Mouse (Mus musculus) embryo, embryonic 9.5 days (tissue): ENCODE results near the gene Gabbr2.

Source experiments
- DNase-seq: peaks from one replicate; pipeline ENCODE4 v3.0.0-alpha.2; 2017; ENCODE audit errors: extremely low spot score

Gabbr2 gene

DNA sequence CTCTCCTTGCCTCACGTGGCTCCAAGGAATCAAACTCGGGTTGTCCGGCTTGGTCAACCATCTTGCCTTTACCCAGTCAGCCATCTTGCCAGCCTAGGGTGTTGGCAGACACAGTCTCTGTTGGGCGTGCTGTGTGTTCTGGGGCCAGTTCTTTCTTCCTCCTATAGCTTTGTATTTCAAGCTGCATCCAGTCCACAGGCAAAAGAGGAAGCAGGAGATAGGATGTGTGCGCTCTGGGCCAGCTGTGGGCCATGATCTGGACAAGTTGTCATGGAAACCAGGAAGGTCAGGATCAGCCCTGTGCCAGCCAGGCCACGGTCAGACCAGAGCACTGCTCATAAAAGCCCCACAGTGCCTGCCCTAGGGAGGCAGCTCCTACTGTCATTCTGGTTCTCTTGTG, 74.9 kb downstream of the Gabbr2 start:
- DNase-seq = no peak

DNA sequence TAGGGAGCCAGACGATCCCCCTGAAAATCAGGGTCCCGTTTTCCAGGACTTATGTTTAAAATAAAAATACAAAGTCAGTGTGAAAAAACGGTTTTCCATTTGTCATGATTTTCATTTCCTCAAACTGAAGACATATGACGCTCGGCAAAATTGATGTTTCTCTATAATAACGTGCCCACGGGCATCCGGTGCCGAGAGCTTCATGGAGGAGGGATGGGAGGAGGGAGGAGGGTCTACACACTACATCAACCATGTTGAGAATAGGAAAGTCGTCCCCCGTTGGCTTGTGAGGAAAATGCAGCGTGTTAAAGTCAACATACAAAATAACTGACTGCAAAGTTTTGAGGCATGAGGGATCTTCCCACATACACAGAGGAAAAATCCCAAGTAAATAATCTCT, 75.7 kb downstream of the Gabbr2 start:
- DNase-seq = no peak

DNA sequence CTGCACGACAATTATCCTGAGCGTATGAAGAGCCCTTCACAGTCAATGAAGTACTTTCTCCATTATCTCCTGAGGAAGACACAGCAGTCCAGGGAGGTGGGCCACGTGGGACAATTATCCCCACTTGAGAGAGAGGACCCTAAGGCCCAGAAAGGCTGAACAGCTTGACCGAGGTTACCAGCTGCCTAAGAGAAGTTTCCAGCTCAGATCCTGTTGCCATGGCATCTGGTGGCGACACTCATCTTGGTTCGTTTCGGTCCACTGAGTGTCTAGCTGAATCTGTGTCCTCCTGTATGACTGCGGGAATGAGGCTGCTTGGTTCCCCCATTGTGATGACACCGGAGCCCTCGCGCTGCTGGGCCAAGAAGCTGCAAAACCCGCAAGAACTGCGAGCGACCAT, 76.2 kb downstream of the Gabbr2 start:
- DNase-seq = no peak

DNA sequence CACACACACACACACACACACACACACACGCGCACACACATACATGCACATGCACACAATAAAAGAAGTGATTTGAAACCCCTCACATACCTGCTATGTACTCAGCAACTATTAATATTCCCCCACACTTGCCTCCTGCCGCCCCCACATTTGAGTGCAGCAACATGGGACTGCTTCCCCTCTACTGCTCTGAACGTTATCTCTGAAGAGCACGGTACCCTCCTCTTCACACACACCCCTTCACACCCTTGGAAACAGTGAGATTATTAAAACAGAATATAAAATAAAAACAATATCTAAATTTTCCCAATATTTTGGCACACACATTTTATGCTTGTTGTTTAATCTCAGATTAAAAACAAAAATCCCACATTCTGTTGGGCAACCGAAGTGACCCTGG, 77.1 kb downstream of the Gabbr2 start:
- DNase-seq = no peak

DNA sequence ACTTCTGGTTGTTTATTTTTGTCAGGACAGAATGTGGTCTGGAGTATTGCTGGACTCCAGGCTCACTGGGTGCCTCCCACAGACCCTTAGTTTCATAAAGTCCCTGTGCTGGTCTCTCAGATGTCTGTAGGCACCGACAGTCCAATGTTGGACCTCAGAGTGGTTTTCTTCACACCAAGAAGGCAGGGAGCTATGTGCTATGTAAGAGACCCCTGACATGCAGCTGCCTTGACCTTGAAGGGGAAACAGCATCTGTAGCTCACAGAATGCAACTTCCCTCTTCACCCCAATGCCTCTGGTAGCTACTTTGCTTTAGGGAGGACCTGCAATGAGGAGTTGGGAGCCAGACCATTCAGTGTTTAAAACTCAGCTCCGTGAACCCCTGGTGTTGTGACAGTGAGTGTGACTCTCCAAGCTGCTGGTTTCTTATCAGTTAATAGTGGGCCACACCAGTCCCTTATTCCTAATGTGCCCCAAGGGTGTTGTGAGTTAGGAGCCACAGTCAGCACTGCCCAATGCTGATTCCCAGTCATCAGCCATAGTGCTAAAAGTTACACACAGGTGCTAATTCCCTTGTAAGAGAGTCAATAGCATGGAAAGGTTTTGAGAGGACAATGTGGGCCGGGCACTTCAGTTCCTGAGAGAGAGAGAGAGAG, 85.5 kb downstream of the Gabbr2 start:
- DNase-seq = no peak

DNA sequence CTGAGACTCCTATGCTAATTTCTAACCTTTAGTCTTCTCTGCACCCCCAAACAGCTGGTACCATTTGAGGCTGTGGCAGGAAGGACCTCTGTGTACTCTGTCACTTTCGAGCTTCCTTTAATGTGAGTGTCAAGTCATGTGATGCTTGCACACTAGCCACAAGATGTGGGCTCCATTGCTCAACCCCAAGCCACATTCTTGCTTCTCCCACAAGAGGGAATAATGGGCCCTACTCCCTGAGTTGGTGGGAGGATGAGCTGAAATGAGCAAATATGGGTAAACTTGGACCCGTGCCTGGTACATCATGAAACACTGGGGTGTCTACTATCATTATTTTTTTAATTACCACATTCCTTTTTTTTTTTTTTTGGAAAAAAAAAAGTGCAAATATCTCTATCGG, 86.5 kb downstream of the Gabbr2 start:
- DNase-seq = no peak

DNA sequence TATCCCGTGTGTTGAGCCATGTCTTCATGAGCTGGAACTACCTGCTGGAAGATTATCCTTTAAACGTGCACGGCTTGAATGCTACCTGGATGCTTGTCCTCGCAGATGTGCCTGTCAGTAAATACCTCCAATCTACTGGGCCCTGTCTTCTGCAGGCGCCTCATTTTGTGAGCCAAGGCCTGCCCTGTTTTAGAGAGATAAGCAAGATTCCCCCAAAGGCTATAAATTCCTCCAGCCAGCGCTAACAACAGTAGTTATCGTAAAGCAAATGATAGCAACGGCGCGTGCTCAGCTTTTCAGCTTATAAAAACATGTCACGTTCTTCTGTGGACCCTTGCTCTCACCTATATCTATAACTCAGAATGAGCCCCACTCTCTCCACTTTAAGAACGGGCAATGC, 87.5 kb downstream of the Gabbr2 start:
- DNase-seq = no peak

DNA sequence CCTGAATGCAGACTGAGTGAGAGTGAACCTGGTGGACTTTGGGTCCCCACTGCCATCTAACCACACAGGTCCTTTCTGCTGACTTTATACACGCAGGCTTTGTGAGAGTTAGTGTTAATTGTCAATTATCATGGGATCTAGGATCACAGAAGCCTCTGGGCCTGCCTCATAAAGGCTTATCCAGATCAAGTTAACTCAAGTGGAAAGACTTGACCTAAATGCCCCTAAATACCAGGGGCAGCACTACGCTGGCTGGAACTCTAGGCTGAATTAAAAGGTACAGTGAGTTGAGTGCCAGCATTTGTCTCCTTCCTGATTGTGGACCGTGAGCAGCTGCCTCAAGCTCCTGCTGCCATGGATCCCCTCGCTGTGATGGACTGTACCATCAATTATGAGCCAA, 93.1 kb downstream of the Gabbr2 start:
- no peak for DNase-seq

DNA sequence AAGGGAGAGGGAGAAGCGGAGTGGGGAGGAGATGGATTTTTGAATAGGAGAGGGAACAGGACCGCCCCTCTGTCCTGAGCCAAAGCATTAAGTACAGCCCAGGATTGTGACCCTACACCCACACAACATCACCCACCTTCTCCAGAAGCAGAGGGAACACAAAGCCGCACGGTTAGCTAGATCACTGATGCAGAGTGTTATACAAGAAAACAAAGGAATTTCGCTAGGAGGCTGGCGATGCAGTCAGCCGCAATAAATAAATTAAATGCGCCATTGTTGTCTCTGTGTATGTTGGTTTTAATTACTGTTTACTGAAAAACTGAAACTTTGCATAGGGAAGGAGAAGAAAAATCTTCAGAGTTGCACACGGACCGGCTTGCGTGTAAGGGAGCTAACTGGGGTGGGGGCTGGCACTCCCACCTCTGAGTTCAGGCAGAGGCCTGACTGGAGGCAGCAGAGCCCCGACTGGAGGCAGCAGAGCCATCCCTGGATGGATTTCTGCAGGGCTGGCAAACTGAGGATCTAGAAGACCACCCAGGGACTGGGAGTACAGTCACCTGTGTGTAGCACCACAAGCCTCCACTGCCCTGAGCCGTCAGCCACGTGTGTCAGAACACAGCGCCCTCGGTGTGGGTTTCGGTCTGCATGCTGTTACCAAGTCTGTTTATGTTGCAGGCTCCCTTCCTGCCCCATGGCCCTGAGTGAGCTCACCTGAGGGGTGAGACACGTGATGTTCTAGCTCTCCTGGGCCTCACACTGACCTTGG, 93.9 kb downstream of the Gabbr2 start:
- no peak for DNase-seq

DNA sequence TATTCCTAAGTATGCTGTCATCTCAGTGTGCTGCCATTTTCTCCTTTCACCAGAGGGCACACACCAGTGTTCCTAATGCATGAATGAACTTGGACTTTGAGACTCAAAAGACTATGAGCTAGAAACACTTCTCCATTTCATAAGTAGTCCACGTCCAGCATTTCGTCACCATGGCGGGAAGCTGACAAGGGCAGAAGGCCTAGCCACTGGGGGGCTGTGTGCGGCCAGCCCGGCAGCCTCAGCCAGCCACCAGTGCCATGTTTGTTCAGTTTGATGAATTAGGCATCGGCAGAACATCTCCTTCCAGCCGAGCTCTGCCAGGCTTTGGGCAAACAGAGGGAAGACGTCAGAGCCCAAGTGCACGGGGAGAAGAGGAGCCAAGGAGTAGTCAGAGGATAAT, 97.5 kb downstream of the Gabbr2 start:
- no peak for DNase-seq

DNA sequence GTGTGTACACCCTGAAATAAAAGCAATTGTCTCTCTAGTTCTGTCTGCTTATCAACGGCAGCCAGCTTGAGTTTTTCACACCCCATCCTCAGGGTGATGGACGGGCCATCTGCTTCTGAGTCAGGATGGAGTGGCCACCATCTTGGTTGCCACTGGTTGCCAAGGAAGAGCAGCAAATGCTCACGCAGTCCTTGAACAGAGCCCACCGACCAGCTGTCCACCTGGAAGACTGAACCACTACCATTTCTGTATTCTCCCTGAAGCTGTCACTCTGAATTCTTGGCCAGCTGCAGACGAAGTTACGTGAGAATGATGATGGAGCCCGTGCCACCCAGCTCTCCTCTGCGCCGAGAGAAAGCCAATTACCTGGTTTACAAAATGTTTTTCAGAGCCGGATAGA, 102.5 kb downstream of the Gabbr2 start:
- DNase-seq = no peak

DNA sequence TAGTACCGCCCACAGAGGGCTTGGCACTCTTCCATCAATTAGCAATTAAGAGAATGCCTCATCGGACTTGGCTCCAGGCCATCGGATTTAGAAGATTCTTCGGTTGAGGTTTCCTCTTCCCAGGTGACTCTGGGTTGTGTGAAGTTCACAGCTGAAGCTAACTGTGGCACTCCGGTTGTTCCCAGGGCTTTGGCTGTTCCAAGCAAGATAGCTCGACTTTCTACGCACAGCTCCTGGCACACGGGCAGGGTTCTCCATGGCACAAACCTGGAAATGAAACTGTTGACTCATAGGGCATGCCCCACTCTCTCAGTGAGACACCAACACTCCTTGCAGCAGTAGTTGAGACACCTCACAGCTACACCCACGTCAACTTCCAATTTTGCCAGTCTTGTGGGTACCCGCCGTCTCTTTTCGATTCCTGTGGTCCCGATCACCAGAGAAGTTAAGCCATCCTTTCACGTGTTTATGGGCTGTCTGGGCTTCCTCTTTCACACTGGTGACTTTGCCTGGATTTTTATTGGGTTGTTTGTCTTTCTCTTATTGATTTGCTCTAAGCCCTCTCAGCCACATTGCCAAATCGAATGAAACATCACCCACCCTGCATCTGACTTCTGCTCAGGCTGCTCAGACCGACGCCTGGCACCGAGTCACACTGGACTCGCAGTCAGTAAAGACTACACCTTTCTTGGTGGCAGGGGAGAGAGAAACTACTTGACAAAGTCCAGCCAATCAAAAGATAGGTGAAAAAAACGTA, 105.9 kb downstream of the Gabbr2 start:
- no peak for DNase-seq

DNA sequence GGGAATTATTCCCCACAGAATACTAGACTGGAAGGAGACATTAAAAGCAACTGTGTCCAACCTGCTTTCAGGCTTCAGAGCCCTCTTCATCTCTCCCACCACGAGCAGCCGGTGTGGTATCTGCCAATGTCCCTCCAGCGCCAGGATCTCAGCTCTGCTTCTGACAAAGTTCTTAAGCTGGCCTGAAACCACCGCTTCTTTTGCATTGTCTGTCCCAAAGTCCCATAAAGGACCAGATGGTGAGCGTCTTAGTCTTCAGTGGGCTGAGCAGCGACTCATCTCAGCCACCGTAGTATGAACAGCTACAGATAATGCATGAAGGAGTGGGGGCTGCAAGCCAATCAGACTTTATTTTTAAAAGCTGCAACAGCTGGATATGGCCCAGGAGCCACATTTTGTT, 107.5 kb downstream of the Gabbr2 start:
- no peak for DNase-seq

DNA sequence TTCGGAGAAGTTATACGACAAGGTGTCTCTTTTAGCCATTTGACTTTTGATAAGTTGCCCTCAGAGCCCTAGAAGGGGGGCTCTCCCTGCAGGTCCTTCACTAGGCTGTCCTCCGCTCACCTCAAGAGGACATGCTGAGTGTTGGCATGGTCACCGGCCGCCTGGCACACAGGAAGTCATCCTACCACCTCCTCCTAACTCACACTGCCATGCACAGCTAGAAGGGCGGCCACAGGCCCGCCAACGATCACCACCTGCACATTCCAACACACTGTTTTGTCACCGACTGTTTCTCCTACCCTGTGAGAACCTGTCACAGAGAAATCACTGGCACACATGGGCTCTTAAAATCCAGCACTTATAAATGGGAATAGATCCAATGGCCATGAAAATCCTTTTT, 108.1 kb downstream of the Gabbr2 start:
- no peak for DNase-seq

DNA sequence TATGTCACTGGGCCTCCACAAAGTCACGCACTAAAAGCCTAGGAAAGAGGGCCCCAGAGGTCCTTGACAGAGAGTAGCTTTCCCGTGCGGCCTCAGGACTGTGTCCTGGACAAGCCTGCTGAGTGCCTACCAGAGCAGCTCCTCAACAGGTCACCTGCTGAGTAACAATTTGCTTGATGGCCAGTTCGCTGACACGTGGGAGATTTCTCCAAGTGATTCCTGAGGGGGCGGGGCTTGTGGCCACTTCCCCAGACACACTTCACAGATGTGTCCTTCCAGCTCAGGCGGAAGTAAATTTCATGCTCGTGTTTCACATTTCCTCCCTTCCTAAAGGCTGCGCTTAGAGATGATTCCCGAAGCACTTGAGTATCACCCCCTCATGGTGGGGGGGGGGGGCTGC, 108.6 kb downstream of the Gabbr2 start:
- peak; percentile 15 for DNase-seq

DNA sequence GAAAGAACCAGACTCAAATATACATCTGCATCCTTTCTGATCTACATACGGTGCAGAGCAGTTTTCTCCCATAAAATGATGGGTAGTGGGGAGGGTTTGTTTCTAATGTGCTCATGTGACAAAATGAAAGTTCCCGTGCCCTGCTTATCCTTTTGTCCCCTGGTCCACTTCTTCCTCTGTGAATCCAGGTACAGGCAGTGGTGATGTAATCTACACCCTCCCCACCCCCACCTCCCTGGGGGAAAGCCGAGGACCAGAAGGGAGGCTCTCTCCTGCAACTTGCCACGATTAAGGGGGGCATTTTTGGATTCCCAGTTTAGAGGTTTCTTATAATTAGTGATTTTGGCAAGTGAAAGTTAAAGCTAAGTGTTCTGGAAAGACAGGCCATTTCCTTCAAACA, 110.4 kb downstream of the Gabbr2 start:
- DNase-seq = no peak

DNA sequence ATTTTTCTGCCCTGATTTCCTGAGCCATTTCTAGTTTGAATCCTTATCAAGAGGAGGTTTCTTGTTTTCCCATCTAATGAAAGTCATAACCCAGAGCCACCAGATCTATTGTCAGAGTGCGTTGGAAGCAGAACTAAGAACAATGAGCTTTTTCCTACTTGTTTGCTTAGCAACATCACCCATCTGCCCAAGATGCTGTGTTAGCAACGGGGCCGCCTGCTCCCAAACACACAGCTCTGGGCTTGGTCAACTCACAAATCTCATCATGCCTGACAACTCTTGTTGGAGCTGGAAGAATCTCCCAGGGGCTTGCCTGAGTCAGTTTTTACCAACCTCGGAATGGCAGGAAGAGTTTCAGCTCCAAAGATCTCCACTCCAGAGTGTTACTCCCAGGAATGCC, 111.7 kb downstream of the Gabbr2 start:
- DNase-seq = no peak

DNA sequence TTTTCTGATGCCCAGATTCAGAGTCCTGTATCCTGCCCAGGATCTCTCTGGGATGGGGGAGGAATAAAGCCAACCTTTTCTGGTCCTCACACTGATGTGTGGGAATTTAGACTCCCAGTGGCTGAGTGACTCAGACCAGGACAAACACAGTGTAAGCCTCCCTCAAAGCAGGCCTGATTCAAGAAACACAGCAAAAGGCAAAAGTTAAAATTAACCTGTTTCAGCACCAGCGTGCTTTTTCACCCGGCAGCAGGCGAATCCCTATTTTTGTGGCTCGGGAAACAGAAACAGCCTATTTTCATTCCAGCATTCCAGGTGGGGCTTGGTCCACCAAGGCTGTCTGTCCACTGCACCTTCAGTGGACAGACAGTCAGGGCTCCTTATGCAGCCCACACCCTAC, 118.9 kb downstream of the Gabbr2 start:
- no peak for DNase-seq

DNA sequence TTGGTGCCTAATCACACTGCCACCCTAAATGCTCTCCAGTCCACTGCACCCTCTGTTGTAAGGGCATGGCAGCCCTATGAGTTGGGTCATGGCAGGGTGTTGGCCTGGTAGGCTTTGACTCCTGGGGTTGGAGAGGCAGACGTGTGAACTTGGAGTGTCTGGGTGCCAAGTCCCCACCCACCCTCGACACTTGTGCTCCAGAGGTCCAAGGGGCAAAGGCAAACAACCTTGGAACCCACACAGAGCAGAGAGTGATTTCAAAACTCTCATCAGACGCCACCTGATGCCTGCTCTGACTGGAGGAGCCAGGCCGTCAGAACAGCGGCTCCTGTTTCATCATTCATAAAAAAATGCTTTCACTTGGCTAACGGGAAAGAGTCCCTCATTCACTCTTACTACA, 121.5 kb downstream of the Gabbr2 start:
- no peak for DNase-seq

DNA sequence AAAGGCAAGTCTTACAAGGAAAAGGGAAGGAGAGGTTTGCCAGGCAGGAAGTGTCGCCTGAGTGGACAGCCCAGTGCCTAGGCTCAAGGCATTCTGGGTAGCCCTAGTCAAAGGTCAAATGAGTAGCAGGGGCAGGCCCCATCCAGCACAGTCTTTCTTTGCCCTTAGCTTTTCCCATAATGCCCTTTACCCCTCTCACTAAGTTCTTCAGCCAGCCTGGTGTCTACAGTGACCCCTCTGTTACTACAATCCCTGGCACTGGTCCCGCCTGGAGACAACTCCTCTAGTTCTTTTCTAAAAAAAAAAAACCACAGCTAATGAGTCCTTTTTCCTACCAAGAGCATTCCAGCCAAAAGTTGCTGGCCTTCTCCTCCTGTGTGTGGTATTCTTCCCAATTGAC, 122.3 kb downstream of the Gabbr2 start:
- no peak for DNase-seq

DNA sequence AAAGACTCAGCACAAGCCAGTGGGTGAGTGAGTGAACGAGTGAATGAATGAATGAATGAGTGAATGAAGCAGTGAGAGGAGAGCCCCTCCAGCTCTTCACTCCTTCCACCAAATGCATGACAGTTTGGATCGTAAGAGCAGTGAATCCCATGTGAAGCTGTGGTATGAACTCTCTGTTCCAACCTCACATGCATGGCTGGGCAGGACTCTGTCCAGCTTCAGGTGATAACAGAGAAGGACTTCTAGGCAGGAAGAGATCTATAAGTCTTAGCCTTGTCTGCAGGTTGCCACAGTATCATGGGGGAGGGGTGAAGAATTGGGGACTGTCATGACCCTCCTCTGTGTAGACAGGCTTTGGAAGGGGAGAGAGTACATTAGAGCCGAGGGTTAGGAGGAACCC, 122.8 kb downstream of the Gabbr2 start:
- DNase-seq = no peak

DNA sequence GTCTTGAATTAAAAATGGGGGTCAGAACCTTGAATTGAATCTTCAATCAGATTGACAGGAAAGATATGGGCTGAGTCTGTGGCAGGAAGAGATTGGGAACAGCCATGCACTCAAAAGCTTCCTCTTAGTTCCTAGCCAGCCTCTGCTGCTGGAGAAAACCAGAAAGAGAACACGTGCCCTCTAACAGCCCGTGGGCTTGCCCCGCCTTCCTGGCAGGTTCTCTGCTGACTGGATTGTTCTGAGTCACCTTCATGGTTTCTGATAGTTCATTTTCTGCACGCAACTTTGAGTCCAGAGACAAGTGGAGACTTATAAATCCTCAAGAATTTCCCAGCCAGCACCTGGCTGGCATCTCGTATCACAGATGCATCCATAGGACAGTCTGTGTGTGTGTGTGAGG, 123.5 kb downstream of the Gabbr2 start:
- no peak for DNase-seq

DNA sequence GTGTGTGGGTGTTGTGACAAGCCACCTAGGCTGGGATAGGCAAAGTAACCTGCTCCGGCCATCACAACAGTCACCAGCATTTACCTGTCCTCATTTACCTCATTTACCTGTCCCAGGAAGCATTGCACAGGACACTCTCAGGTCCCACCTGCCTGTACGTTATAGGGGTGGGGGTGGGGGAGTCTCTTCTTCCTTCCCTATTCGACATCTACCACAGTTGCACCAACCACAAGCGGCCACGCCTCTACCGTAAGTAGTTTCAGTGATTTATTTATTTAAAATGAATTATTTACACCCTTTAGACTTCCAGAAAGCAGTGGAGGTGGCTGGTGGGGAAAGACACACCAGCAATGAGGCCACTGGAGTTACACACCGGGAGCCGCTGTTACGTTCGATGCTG, 123.9 kb downstream of the Gabbr2 start:
- DNase-seq = no peak
